Mouse (Mus musculus) C2C12 (cell line): ENCODE results near the gene Stap2. TPM values are rescaled to one million over a fixed set of nuclear protein-coding genes. Genes with fewer than 3 reads are reported as not detected.

Source experiments
- H3K27me3 ChIP-seq: one replicate; pipeline ENCODE4 v1.6.1; 2011; ENCODE audit not compliant: control insufficient read depth, insufficient read depth, insufficient read length
- H3K36me3 ChIP-seq: one replicate; pipeline ENCODE4 v1.6.1; 2011; ENCODE audit not compliant: control insufficient read depth, insufficient read depth
- H3K4me3 ChIP-seq: one replicate; pipeline ENCODE4 v1.5.1; 2011; ENCODE audit warnings: mild to moderate bottlenecking, control low read depth; ENCODE audit not compliant: poor library complexity, insufficient read depth, severe bottlenecking
- H3K79me2 ChIP-seq: one replicate; pipeline ENCODE4 v1.6.1; 2011; ENCODE audit not compliant: control insufficient read depth, insufficient read depth
- H3K79me3 ChIP-seq: one replicate; pipeline ENCODE4 v1.6.1; 2011; ENCODE audit warnings: low read depth, control low read depth
- H3ac ChIP-seq: one replicate; pipeline ENCODE3; 2011; ENCODE audit warnings: low read depth; ENCODE audit not compliant: control insufficient read depth, insufficient read length
- CEBPB ChIP-seq: IDR thresholded peaks from one replicate; pipeline ENCODE4 v1.6.1; 2011; ENCODE audit warnings: low read depth, mild to moderate bottlenecking, control low read depth, moderate library complexity
- CTCF ChIP-seq: IDR thresholded peaks from one replicate; pipeline ENCODE4 v1.5.1; 2011; ENCODE audit not compliant: control insufficient read depth, insufficient read depth, insufficient read length
- FOSL1 ChIP-seq: IDR thresholded peaks from one replicate; pipeline ENCODE4 v1.8.0; 2011; ENCODE audit warnings: mild to moderate bottlenecking, low read length; ENCODE audit not compliant: poor library complexity, insufficient read depth, severe bottlenecking
- MAX ChIP-seq: IDR thresholded peaks from one replicate; pipeline ENCODE4 v1.6.1; 2011; ENCODE audit warnings: mild to moderate bottlenecking, control low read depth
- MYOD1 ChIP-seq: IDR thresholded peaks from one replicate; pipeline ENCODE4 v1.6.1; 2011; ENCODE audit warnings: low read depth; ENCODE audit not compliant: control insufficient read depth, insufficient read length
- MYOG ChIP-seq: IDR thresholded peaks from one replicate; pipeline ENCODE4 v1.6.1; 2011; ENCODE audit not compliant: control insufficient read depth, insufficient read length; ENCODE audit errors: extremely low read depth
- USF1 ChIP-seq: IDR thresholded peaks from one replicate; pipeline ENCODE4 v1.6.1; 2011; ENCODE audit warnings: low read depth, mild to moderate bottlenecking, control low read depth, moderate library complexity
- polyA plus RNA-seq: library from polyadenylated mRNA; unstranded; fragments of >200 nt; fragmentation: generic; extraction: Trizol; gene quantifications from one replicate; pipeline ENCODE4 v1.2.1, GENCODE M21; 2012; ENCODE audit warnings: missing spikeins

Stap2 gene
- polyA plus RNA-seq, 1 experiment: 0.48 TPM

DNA sequence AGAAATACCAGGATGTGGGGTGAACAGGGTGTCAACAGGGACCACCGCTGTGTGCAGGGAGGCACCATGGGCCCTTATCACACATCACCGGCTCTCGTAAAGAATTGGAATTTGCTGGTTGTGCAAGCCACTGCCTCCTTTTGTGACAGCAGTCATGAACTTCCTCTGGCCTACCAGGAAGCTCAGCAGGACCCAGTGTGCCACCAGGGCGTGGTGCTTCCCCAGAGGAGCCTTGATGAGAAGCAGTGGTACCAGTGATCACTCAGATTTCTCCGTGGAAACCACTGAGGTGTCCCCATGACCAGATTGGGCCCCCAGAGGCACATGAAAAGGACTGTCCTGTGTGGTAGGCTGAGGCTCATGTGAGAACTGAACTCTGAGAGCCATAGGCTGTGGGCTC, 18.0 kb upstream of the Stap2 start:
- no peak for TF ChIP-seq MAX
- TF ChIP-seq FOSL1: no peak
- no peak for TF ChIP-seq MYOD1
- H3K4me3 ChIP-seq: no peak overlapping the region
- peaks cover 37% of the 10 kb centered on the region for H3K36me3 ChIP-seq

DNA sequence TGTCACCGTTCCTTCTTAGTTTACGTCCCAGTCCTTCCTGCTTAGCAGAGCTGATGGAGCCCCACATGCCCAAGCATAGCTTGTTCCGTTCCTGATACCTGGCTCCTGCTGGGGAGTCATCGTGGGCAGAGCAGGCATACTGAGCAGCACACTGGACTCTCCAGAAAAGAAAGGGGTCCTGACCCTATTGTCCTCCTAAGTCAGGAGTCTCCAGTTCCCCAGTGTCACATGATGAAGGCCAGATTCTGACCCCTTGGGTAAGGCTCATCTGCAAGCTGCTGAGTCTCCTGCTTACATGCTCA, 17.6 kb upstream of the Stap2 start:
- Histone ChIP-seq H3K79me3 (peaks cover 50% of the 10 kb centered on the region), H3ac (no peak overlapping the region), H3K4me3 (no peak overlapping the region), H3K79me2 (peaks cover 81% of the 10 kb centered on the region), H3K27me3 (no peaks in the 10 kb centered on the region), H3K36me3 (peaks cover 40% of the 10 kb centered on the region)
- no peak for TF ChIP-seq CEBPB
- TF ChIP-seq USF1: no peak
- no peak for TF ChIP-seq MYOD1
- TF ChIP-seq FOSL1: no peak
- no peak for TF ChIP-seq MAX
- TF ChIP-seq CTCF: no peak
- TF ChIP-seq MYOG: no peak

More for the DNA sequence above, 18.0 kb upstream of the Stap2 start:
- no peak overlapping the region for H3ac ChIP-seq
- H3K79me2 ChIP-seq: peaks cover 85% of the 10 kb centered on the region
- no peaks in the 10 kb centered on the region for H3K27me3 ChIP-seq
- peaks cover 55% of the 10 kb centered on the region for H3K79me3 ChIP-seq

DNA sequence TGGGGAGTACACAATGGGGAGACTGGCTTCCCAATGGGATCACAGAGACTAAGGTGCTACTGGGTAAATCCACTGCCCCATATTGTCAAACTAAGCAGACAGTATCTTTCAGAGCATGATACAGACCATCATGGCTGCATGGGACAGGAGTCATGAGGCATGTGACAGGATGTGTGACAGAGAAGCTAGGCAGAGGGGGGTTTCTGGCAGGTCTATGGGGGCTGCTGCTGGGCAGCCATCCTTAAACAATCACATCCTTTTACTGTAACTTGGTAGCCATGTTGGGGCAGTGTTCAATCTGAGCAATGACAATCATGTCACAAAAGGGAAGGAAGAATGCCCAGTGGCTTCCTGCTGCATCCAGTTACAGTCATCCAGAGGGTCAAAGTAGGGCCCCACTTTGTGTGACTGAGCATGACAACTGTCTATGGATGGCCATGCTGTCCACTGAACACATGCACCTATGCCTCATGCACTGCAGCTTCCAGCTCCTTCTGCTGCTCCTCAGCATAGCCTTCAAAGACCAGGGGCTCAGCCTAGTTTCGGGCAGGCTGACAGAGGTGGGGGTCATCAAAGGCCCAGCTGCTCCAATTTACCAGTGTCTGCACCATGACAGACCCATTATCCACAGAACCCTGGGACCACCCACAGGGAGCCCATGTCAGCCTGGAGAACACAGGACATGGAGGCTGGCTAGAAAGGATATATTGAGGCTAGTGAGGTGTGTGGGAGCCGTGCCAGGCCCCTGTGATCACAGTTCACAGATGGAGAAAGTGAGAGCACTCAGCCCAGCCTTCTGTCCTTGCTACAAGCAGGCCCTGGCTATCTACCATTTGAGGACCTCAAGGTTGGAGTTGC, 17.0 kb upstream of the Stap2 start:
- TF ChIP-seq CTCF: no peak
- TF ChIP-seq USF1: no peak
- no peak for TF ChIP-seq MYOG
- TF ChIP-seq FOSL1: no peak
- no peak for TF ChIP-seq MAX
- TF ChIP-seq MYOD1: no peak
- no peak for TF ChIP-seq CEBPB
- Histone ChIP-seq H3ac (no peak overlapping the region), H3K4me3 (no peak overlapping the region), H3K36me3 (peaks cover 45% of the 10 kb centered on the region), H3K27me3 (no peaks in the 10 kb centered on the region), H3K79me3 (peaks cover 47% of the 10 kb centered on the region), H3K79me2 (peaks cover 75% of the 10 kb centered on the region)

DNA sequence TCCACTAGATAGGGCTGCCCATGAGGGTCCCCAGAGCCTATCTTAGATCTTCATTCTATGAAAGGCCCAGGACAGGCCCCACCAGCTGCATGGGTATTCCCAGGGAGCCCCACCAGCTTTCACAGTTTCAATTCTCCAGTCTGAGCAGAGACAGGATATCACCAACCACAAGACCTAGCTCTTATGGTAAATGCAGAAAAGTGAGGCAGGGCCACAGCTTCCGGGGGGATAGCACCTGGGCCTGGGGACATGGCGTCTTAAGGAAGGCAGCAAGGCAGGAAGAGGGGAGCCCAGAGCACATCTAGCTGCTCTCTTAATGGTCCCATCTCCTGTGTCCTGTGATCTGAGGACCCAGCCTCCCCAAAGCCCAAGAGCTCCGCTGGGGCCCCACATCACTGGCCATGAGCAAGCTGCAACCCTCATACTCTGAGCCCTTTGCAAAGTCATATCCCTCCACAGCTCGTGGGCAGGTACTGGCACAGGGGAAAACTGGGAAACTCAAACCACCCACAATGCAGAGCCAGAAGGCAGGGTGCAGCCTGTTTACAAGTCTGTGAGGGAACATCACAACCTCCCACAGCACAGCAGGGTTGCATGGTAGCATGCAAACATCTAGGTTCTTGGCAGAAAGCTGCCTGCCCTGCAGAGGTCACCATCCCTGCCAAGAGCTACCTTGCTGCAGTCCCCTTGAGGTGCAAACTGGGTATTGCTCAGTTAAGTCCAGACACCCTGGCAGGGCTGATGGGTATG, 16.0 kb upstream of the Stap2 start:
- H3K36me3 ChIP-seq: peaks cover 54% of the 10 kb centered on the region
- H3K79me3 ChIP-seq: peaks cover 47% of the 10 kb centered on the region
- no peaks in the 10 kb centered on the region for H3K27me3 ChIP-seq
- peaks cover 67% of the 10 kb centered on the region for H3K79me2 ChIP-seq
- no peak for TF ChIP-seq MYOD1
- TF ChIP-seq CEBPB: no peak
- no peak for TF ChIP-seq FOSL1
- H3K4me3 ChIP-seq: no peak overlapping the region
- no peak overlapping the region for H3ac ChIP-seq

DNA sequence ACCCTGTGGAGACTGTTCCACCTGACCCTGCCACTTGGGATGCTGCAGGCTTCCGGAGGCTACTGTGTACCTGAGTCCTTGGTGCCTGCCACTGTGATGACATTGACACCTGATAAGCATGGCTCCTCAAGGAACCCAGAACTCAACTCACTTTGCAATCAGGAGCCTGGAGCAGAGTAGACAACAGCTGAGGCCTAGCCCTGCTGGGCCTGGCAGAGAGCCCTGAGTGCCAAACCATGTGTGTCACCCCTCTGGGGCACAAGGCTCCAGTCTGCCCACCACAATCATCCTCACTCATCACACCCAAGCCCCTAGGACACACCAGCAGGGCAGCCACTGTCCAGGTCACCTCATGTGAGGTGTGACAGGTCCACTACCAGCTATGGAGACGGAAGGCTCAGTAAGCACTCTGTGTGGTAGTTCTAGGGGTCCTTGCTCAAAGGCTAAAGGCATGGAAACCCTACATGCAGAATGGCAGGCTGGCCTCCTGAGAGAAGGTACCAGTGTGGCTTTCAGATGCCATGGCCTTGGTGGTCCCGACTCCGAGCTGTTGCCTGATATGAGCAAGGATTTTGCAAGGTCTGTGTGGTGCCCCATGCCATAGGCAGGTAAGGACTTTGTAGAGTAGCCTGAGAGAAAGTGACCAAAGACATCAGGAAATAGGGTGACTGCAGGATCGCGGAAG, 15.2 kb upstream of the Stap2 start:
- Histone ChIP-seq H3K27me3 (no peaks in the 10 kb centered on the region), H3K36me3 (peaks cover 62% of the 10 kb centered on the region), H3K79me2 (peaks cover 60% of the 10 kb centered on the region), H3K4me3 (no peak overlapping the region), H3K79me3 (peaks cover 43% of the 10 kb centered on the region), H3ac (no peak overlapping the region)
- TF ChIP-seq CEBPB (no peak), MYOD1 (no peak), FOSL1 (no peak), CTCF (no peak), MYOG (no peak), MAX (no peak), USF1 (no peak)
